Mouse (Mus musculus): ENCODE data around the gene Apol11b. TPM values are rescaled to one million over a fixed set of nuclear protein-coding genes. Genes with fewer than 3 reads are reported as not detected.
"Not testable (repeated sequence)": the region's sequence is repeated elsewhere in the genome, so short reads cannot be mapped to it uniquely, and the experiment has no call there.

Apol11b gene
- not detected in 2 replicates for polyA plus RNA-seq (2016; fragmentation: Nextera tagmentation; extraction: Ambion mirVana)

GRCm38 (mm10) chr15:77643176-77643575 lies at the start of gene Apol11b:
TSS of gene Apol11b (minus strand) at chr15:77643286.
- H3K27me3 ChIP-seq (ENCODE audit: insufficient read depth, poor library complexity, severe bottlenecking); H3K36me3 ChIP-seq; H3K4me3 ChIP-seq; H3K4me1 ChIP-seq; H3K27ac ChIP-seq; H3K9me3 ChIP-seq; DNase-seq (ENCODE audit: low spot score): not testable (repeated sequence)
- WGBS: 61% methylated on average over 2 of the region's 2 CpGs

- not testable (repeated sequence) for H3K9me3 ChIP-seq; H3K27me3 ChIP-seq (ENCODE audit: insufficient read depth, poor library complexity, severe bottlenecking); H3K27ac ChIP-seq; H3K4me1 ChIP-seq; H3K36me3 ChIP-seq; DNase-seq (ENCODE audit: low spot score)
- WGBS: 7% methylated on average over 20 of the region's 20 CpGs
- peak overlapping the region; percentile 47 for H3K4me3 ChIP-seq
Observed at GRCm38 (mm10) chr15:77691532-77692311, 48.6 kb upstream of the Apol11b start.

GRCm38 (mm10) chr15:77683944-77684343 lies 40.9 kb upstream of the Apol11b start:
- H3K36me3 ChIP-seq; H3K27ac ChIP-seq; H3K9me3 ChIP-seq; H3K4me3 ChIP-seq; H3K4me1 ChIP-seq; DNase-seq (ENCODE audit: low spot score); H3K27me3 ChIP-seq (ENCODE audit: insufficient read depth, poor library complexity, severe bottlenecking): not testable (repeated sequence)
- WGBS: 15% methylated on average over 11 of the region's 11 CpGs

- H3K27me3 ChIP-seq (ENCODE audit: insufficient read depth, poor library complexity, severe bottlenecking); H3K36me3 ChIP-seq; H3K4me1 ChIP-seq; H3K27ac ChIP-seq; H3K4me3 ChIP-seq; DNase-seq (ENCODE audit: low spot score); H3K9me3 ChIP-seq: not testable (repeated sequence)
- 57% methylated on average over 1 of the region's 1 CpGs for WGBS
Observed at GRCm38 (mm10) chr15:77674081-77674480, 31.0 kb upstream of the Apol11b start.

- H3K4me3 ChIP-seq; H3K9me3 ChIP-seq; H3K27me3 ChIP-seq (ENCODE audit: insufficient read depth, poor library complexity, severe bottlenecking); H3K4me1 ChIP-seq; H3K36me3 ChIP-seq; DNase-seq (ENCODE audit: low spot score); H3K27ac ChIP-seq: not testable (repeated sequence)
- 78% methylated on average over 2 of the region's 2 CpGs for WGBS
Observed at GRCm38 (mm10) chr15:77661841-77662240, 18.8 kb upstream of the Apol11b start.

- not testable (repeated sequence) for H3K4me3 ChIP-seq; DNase-seq (ENCODE audit: low spot score); H3K4me1 ChIP-seq; H3K27me3 ChIP-seq (ENCODE audit: insufficient read depth, poor library complexity, severe bottlenecking); H3K36me3 ChIP-seq; H3K27ac ChIP-seq; H3K9me3 ChIP-seq
- 73% methylated on average over 1 of the region's 1 CpGs for WGBS
Observed at GRCm38 (mm10) chr15:77659773-77660172, 16.7 kb upstream of the Apol11b start.

GRCm38 (mm10) chr15:77651143-77651542 lies 8.1 kb upstream of the Apol11b start:
- H3K27ac ChIP-seq; H3K36me3 ChIP-seq; H3K27me3 ChIP-seq (ENCODE audit: insufficient read depth, poor library complexity, severe bottlenecking); H3K4me3 ChIP-seq; H3K4me1 ChIP-seq; H3K9me3 ChIP-seq; DNase-seq (ENCODE audit: low spot score): not testable (repeated sequence)

- WGBS: 70% methylated on average over 3 of the region's 3 CpGs
- H3K4me3 ChIP-seq; H3K27me3 ChIP-seq (ENCODE audit: insufficient read depth, poor library complexity, severe bottlenecking); H3K9me3 ChIP-seq; H3K27ac ChIP-seq; DNase-seq (ENCODE audit: low spot score); H3K4me1 ChIP-seq; H3K36me3 ChIP-seq: not testable (repeated sequence)
Observed at GRCm38 (mm10) chr15:77629822-77630221, 13.3 kb downstream of the Apol11b start.

- not testable (repeated sequence) for H3K4me1 ChIP-seq; H3K27me3 ChIP-seq (ENCODE audit: insufficient read depth, poor library complexity, severe bottlenecking); H3K27ac ChIP-seq; H3K36me3 ChIP-seq; H3K4me3 ChIP-seq; H3K9me3 ChIP-seq
- DNase-seq (ENCODE audit: low spot score): peak; percentile 65
- 52% methylated on average over 9 of the region's 9 CpGs for WGBS
Observed at GRCm38 (mm10) chr15:77628647-77629046, 14.4 kb downstream of the Apol11b start.

GRCm38 (mm10) chr15:77626471-77626870 lies 16.6 kb downstream of the Apol11b start:
- H3K27ac ChIP-seq; H3K4me3 ChIP-seq; H3K36me3 ChIP-seq; H3K9me3 ChIP-seq; H3K27me3 ChIP-seq (ENCODE audit: insufficient read depth, poor library complexity, severe bottlenecking); H3K4me1 ChIP-seq: not testable (repeated sequence)
- DNase-seq (ENCODE audit: low spot score): peak; percentile 31
- WGBS: 64% methylated on average over 4 of the region's 4 CpGs

- Histone ChIP-seq H3K4me3 (no peak overlapping the region), H3K36me3 (no peaks in the 10 kb centered on the region), H3K27ac (no peak overlapping the region), H3K9me3 (no peaks in the 10 kb centered on the region), H3K27me3 (ENCODE audit: insufficient read depth, poor library complexity, severe bottlenecking) (no peaks in the 10 kb centered on the region), H3K4me1 (no peaks in the 10 kb centered on the region)
- 80% methylated on average over 1 of the region's 1 CpGs for WGBS
- no peak for DNase-seq (ENCODE audit: low spot score)
Observed at GRCm38 (mm10) chr15:77624710-77625109, 18.4 kb downstream of the Apol11b start.

- WGBS: 85% methylated on average over 3 of the region's 3 CpGs
- DNase-seq (ENCODE audit: low spot score): no peak
- Histone ChIP-seq H3K4me1 (no peaks in the 10 kb centered on the region), H3K27ac (no peak overlapping the region), H3K4me3 (no peak overlapping the region), H3K9me3 (no peaks in the 10 kb centered on the region), H3K27me3 (ENCODE audit: insufficient read depth, poor library complexity, severe bottlenecking) (no peaks in the 10 kb centered on the region), H3K36me3 (no peaks in the 10 kb centered on the region)
Observed at GRCm38 (mm10) chr15:77606069-77606468, 37.0 kb downstream of the Apol11b start.

- no peak for DNase-seq (ENCODE audit: low spot score)
- WGBS: 95% methylated on average over 1 of the region's 1 CpGs
- no peaks in the 10 kb centered on the region for H3K27me3 ChIP-seq (ENCODE audit: insufficient read depth, poor library complexity, severe bottlenecking)
Observed at GRCm38 (mm10) chr15:77598958-77599357, 44.1 kb downstream of the Apol11b start, which contains the start of gene Gm36245. TSS of gene Gm36245 (plus strand) at chr15:77599258.

GRCm38 (mm10) chr15:77598429-77598828 lies 44.7 kb downstream of the Apol11b start:
- Histone ChIP-seq H3K9me3 (no peaks in the 10 kb centered on the region), H3K27me3 (ENCODE audit: insufficient read depth, poor library complexity, severe bottlenecking) (no peaks in the 10 kb centered on the region), H3K27ac (no peak overlapping the region), H3K4me3 (no peak overlapping the region), H3K4me1 (peaks cover 4% of the 10 kb centered on the region; the same call in 1 of the 2 replicates), H3K36me3 (no peaks in the 10 kb centered on the region)
- DNase-seq (ENCODE audit: low spot score): no peak
- WGBS: 46% methylated on average over 3 of the region's 3 CpGs

More at GRCm38 (mm10) chr15:77598958-77599357, 44.1 kb downstream of the Apol11b start, which contains the start of gene Gm36245:
- H3K9me3 ChIP-seq: no peaks in the 10 kb centered on the region
- H3K27ac ChIP-seq: no peak within 1 kb of the TSS
- no peak within 1 kb of the TSS for H3K4me3 ChIP-seq
- H3K4me1 ChIP-seq: no peaks in the 10 kb centered on the region
- no peaks in the 10 kb centered on the region for H3K36me3 ChIP-seq
